ENCODE assay signal across 8 mouse cellular contexts in the genomic region with DNA sequence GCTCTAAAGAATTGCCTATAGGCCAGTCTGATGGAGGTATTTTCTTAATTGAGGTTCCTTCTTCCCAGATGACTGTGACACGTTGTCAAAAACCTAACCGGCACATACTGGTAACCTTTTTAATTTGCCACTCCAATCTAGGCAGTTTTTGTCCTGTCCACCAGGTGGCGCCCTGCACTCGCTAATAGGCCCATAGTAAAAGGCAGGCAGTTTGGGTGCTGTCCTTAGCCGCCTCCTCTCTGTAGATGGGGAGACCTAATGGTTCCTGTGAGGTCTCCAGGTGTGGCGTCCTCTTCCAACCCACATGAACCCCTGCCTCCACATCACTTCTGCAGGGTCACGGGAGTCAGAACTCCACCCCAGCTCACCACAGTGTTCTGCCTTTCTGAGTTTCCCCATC. TPM values are rescaled to one million over a fixed set of nuclear protein-coding genes. Genes with fewer than 3 reads are reported as not detected.
A peak's percentile ranks its signal among the peaks of the same experiment; 100 is the strongest.
DNase-seq lines count a peak whose midpoint lies in the region; ATAC-seq and TF ChIP-seq lines count a peak whose summit lies in the region.
"Had no signal": no experiment of that assay in that cellular context is flagged by ENCODE, and none has a peak within 500 bp of the region (broad histone marks: within the 10 kb centered on the region; RNA-seq: fewer than 3 reads in every experiment).

No protein-coding gene starts in this region.

- H3K36me3 ChIP-seq in forebrain, embryonic 10.5 days (replicated peaks) = no peaks in the 10 kb centered on the region
- H3K36me3 ChIP-seq in hindbrain, embryonic 14.5 days (replicated peaks; ENCODE audit: control insufficient read depth, insufficient read depth) = no peaks in the 10 kb centered on the region
- H3K36me3 ChIP-seq in midbrain, embryonic 10.5 days = no peaks in the 10 kb centered on the region
- no peaks in the 10 kb centered on the region for H3K36me3 ChIP-seq in small intestine, adult 2 months (ENCODE audit: control insufficient read depth, insufficient read depth, low read length)

- no peak overlapping the region for H3K4me2 ChIP-seq in hindbrain, embryonic 14.5 days (replicated peaks)

- no peaks in the 10 kb centered on the region for H3K9me3 ChIP-seq in forebrain, embryonic 10.5 days
- no peaks in the 10 kb centered on the region for H3K9me3 ChIP-seq in hindbrain, embryonic 14.5 days (ENCODE audit: control insufficient read depth, low read length)
- H3K9me3 ChIP-seq in midbrain, embryonic 10.5 days (replicated peaks) = no peaks in the 10 kb centered on the region
- H3K9me3 ChIP-seq: megakaryocyte, embryonic 14.5 days had no signal

- peak; percentile 34 for ATAC-seq in Patski
- ATAC-seq in hindbrain, embryonic 14.5 days (ENCODE audit: low FRiP score) = peak; percentile 31; the same call in 1 of the 2 replicates

- no peaks in the 10 kb centered on the region for H3K4me1 ChIP-seq in forebrain, embryonic 10.5 days
- no peaks in the 10 kb centered on the region for H3K4me1 ChIP-seq in hindbrain, embryonic 14.5 days (replicated peaks; ENCODE audit: control insufficient read depth, insufficient read depth, low read length)
- no peaks in the 10 kb centered on the region for H3K4me1 ChIP-seq in midbrain, embryonic 10.5 days
- H3K4me1 ChIP-seq in small intestine, adult 2 months (ENCODE audit: control insufficient read depth, insufficient read depth, insufficient read length, low read length) = peaks cover 18% of the 10 kb centered on the region

- no peak overlapping the region for H3K9ac ChIP-seq in hindbrain, embryonic 14.5 days

- no peak for DNase-seq in Patski (ENCODE audit: low read depth, low spot score)
- DNase-seq in c-Kit-positive CD71-negative TER-119-negative erythroid progenitor cells, embryonic 14.5 days (ENCODE audit: low read depth) = peak; percentile 71
- DNase-seq in forebrain, embryonic 10.5 days (ENCODE audit: extremely low spot score, low spot score) = peak; percentile 80
- peak; percentile 86 for DNase-seq in hindbrain, embryonic 14.5 days (ENCODE audit: low spot score)
- peak; percentile 61 to 91 for DNase-seq in left cerebral cortex, adult 8-10 months (ENCODE audit: low spot score in 2 of 2)
- DNase-seq in midbrain, embryonic 10.5 days (ENCODE audit: low spot score) = peak; percentile 80

- CTCF ChIA-PET in Patski (lab: Charles Lee) = interaction anchor here (1.0 to 9.1 kb wide), 6 partner anchors 8 to 165 kb away, joined by 4 to 113 read pairs (median 6); no protein-coding TSS in a partner anchor

- 13% methylated on average over 7 of the region's 7 CpGs for WGBS in forebrain, embryonic 10.5 days
- WGBS in hindbrain, embryonic 14.5 days = 4% methylated on average over 7 of the region's 7 CpGs
- 12% methylated on average over 7 of the region's 7 CpGs for WGBS in midbrain, embryonic 10.5 days
- 3% methylated on average over 7 of the region's 7 CpGs for WGBS in small intestine, adult 2 months

- H3K4me3 ChIP-seq in forebrain, embryonic 10.5 days = no peak overlapping the region
- no peak overlapping the region for H3K4me3 ChIP-seq in hindbrain, embryonic 14.5 days (replicated peaks; ENCODE audit: low read length)
- H3K4me3 ChIP-seq in midbrain, embryonic 10.5 days = no peak overlapping the region
- no peak overlapping the region for H3K4me3 ChIP-seq in small intestine, adult 2 months (ENCODE audit: low read depth, low read length)
- H3K4me3 ChIP-seq: megakaryocyte, embryonic 14.5 days had no signal

- no peaks in the 10 kb centered on the region for H3K27me3 ChIP-seq in Patski
- peaks cover 39% of the 10 kb centered on the region for H3K27me3 ChIP-seq in forebrain, embryonic 10.5 days (ENCODE audit: poor library complexity, severe bottlenecking)
- H3K27me3 ChIP-seq in hindbrain, embryonic 14.5 days (ENCODE audit: control insufficient read depth, insufficient read depth, low read length) = no peaks in the 10 kb centered on the region
- peaks cover 34% of the 10 kb centered on the region for H3K27me3 ChIP-seq in midbrain, embryonic 10.5 days (ENCODE audit: low read depth, poor library complexity, severe bottlenecking)
- H3K27me3 ChIP-seq in small intestine, adult 2 months (ENCODE audit: control insufficient read depth, insufficient read depth, low read length) = no peaks in the 10 kb centered on the region

- in situ Hi-C loops in Patski (cut with MboI; ENCODE audit: low pct_unique_long_range_greater_than_20kb) = loop anchor here (5.0 kb wide), 1 partner anchor 151 kb away; no protein-coding TSS in a partner anchor

- no peak overlapping the region for H3K27ac ChIP-seq in forebrain, embryonic 10.5 days
- H3K27ac ChIP-seq in hindbrain, embryonic 14.5 days = no peak overlapping the region
- no peak overlapping the region for H3K27ac ChIP-seq in midbrain, embryonic 10.5 days (replicated peaks)
- no peak overlapping the region for H3K27ac ChIP-seq in small intestine, adult 2 months (ENCODE audit: insufficient read depth, low read depth, low read length)

- POLR2A ChIA-PET in Patski (lab: Charles Lee) = no interaction called here

- no peak; the same call in 1 of the 2 replicates for TF ChIP-seq POLR2A in small intestine, adult 2 months (IDR thresholded peaks at IDR 0.05; ENCODE audit: low read depth, low read length)

- no peak for TF ChIP-seq CTCF in Patski (IDR thresholded peaks at IDR 0.05)
- peak; percentile 89; the same call in 1 of the 2 replicates for TF ChIP-seq CTCF in small intestine, adult 2 months (IDR thresholded peaks at IDR 0.05; ENCODE audit: extremely low read depth, insufficient read length, insufficient replicate concordance, low read depth, low read length)

RNA-seq across cellular contexts. Expression of gene Ppara, which starts 18.7 kb away (rescaled TPM):
- 4.7 TPM for polyA plus RNA-seq in Patski (2021)
- polyA plus RNA-seq in forebrain, embryonic 10.5 days (2016; fragmentation: Nextera tagmentation; extraction: Ambion mirVana) = 0.11 and 0.20 TPM in 2 replicates
- polyA plus RNA-seq in hindbrain, embryonic 14.5 days (2014; fragmentation: Nextera tagmentation; extraction: Ambion mirVana) = 1.2 and 1.6 TPM in 2 replicates
- total RNA-seq in left cerebral cortex, adult 8-10 months (2022) = 1 to 10 TPM; 2.8 to 3.6 (median 3.3) TPM
- 0.51 and 0.78 TPM in 2 replicates for polyA plus RNA-seq in midbrain, embryonic 10.5 days (2016; fragmentation: Nextera tagmentation; extraction: Ambion mirVana)
- 3.7 and 7.2 TPM in 2 replicates for polyA plus RNA-seq in small intestine, adult 2 months (2012; rRNA removed)
